Mouse (Mus musculus) ovary, postnatal 36 days (tissue): Measurements from ENCODE around the gene Tufm.
"Not testable (repeated sequence)": the region's sequence is repeated elsewhere in the genome, so short reads cannot be mapped to it uniquely, and the experiment has no call there.

Experiments
- DNase-seq: peaks from one replicate; pipeline ENCODE4 v3.0.0; 2022; ENCODE audit warnings: low spot score, mixed read lengths

Tufm gene

GRCm38 (mm10) chr7:126465246-126466030, 21.7 kb upstream of the Tufm start:
- peak; percentile 37 for DNase-seq

GRCm38 (mm10) chr7:126466116-126466515, 21.0 kb upstream of the Tufm start:
- no peak for DNase-seq

GRCm38 (mm10) chr7:126466707-126467106, 20.5 kb upstream of the Tufm start:
- no peak for DNase-seq

GRCm38 (mm10) chr7:126467271-126467670, 19.9 kb upstream of the Tufm start:
- peak; percentile 42 for DNase-seq

- DNase-seq, result no peak
Observed at GRCm38 (mm10) chr7:126467834-126468627, 19.1 kb upstream of the Tufm start.

- no peak for DNase-seq
Observed at GRCm38 (mm10) chr7:126470077-126470476, 17.1 kb upstream of the Tufm start.

GRCm38 (mm10) chr7:126471361-126471760, 15.8 kb upstream of the Tufm start:
- DNase-seq, result no peak

- no peak for DNase-seq
Observed at GRCm38 (mm10) chr7:126471853-126472252, 15.3 kb upstream of the Tufm start.

- no peak for DNase-seq
Observed at GRCm38 (mm10) chr7:126472306-126472705, 14.9 kb upstream of the Tufm start.

- no peak for DNase-seq
Observed at GRCm38 (mm10) chr7:126472713-126473112, 14.4 kb upstream of the Tufm start.

- DNase-seq, result no peak
Observed at GRCm38 (mm10) chr7:126473470-126474086, 13.6 kb upstream of the Tufm start.

GRCm38 (mm10) chr7:126474486-126474955, 12.6 kb upstream of the Tufm start:
- DNase-seq, result no peak

- peak; percentile 89 for DNase-seq
Observed at GRCm38 (mm10) chr7:126474993-126475581, 12.1 kb upstream of the Tufm start, which contains the start of gene Sh2b1. Gene Sh2b1 (minus strand): TSS chr7:126475424.

GRCm38 (mm10) chr7:126481699-126482098, 5.5 kb upstream of the Tufm start:
- DNase-seq, result no peak

- DNase-seq, result peak; percentile 89
Observed at GRCm38 (mm10) chr7:126482392-126482871, 4.7 kb upstream of the Tufm start.

- not testable (repeated sequence) for DNase-seq
Observed at GRCm38 (mm10) chr7:126487617-126488385, 640 bp downstream of the Tufm start.

- DNase-seq, result no peak
Observed at GRCm38 (mm10) chr7:126491005-126491404, 3.8 kb downstream of the Tufm start.

- DNase-seq, result no peak
Observed at GRCm38 (mm10) chr7:126491973-126492372, 4.8 kb downstream of the Tufm start.

GRCm38 (mm10) chr7:126494120-126494519, 7.0 kb downstream of the Tufm start:
- DNase-seq, result no peak

- DNase-seq, result no peak
Observed at GRCm38 (mm10) chr7:126496475-126496874, 9.3 kb downstream of the Tufm start.

- no peak for DNase-seq
Observed at GRCm38 (mm10) chr7:126497966-126498365, 10.8 kb downstream of the Tufm start.
